Mouse (Mus musculus): ENCODE measurements around the gene Naif1.

DNA sequence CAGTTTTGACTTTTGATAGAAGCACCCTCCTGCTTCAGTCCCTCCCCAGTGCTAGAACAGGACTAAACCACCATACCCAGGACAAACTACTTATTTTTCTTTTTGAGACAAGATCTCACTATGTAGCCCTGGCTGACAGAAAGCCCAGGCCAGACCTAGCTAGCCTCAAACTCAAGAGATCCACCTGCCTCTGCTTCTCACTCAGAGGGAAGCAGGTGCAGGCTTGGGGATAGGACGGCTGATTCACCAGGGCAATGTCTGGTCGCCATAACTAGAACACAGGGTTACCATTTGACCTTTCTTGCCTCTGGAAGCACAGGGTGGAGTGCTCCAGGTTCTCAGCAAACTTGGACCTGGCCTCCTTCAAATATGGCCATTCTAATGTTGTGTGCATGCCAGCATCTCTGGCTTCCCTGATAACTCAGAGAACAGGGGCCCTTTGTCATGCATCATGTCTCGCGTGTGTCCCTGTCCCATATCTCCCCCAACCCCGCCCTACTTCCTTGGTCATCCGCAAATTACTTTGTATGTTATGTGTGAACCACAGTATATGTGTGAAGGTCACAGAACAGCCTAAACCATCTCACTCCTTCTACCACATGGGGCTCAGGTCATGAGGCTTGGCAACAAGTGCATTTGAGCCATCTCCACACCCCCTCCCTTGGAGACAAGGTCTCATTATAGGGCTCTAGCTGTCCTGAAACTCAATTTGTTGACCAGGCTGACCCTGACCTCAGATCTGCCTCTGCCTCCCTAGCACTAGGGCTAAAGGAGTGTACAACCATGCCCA is 37.3 kb upstream of the Naif1 start:
- TF ChIP-seq TAL1 (IDR thresholded peaks at IDR 0.05; ENCODE audit: low read length) (no peak), GATA1 (IDR thresholded peaks at IDR 0.05; ENCODE audit: low read length) (no peak)
